Mouse (Mus musculus) heart, postnatal 14 days (tissue): Measurements from ENCODE around the gene Fcor. TPM values are rescaled to one million over a fixed set of nuclear protein-coding genes. Genes with fewer than 3 reads are reported as not detected.

Source experiments
- DNase-seq, 2 experiments: peaks; one replicate each; pipeline ENCODE4 v3.0.0; 2021 to 2022
- intact Hi-C: fragments of 180-260 bp; cut with DNase I; formaldehyde crosslinking; loops from one replicate; pipeline ENCODE4 v1.15.1; 2025
- total RNA-seq, 2 experiments: library from RNA; stranded (reverse); gene quantifications; 2 replicates each; pipeline ENCODE4 v1.2.3; 2021

Fcor gene
- total RNA-seq, 2 experiments from 2014 or later, result 0.90 to 1.5 TPM

DNA sequence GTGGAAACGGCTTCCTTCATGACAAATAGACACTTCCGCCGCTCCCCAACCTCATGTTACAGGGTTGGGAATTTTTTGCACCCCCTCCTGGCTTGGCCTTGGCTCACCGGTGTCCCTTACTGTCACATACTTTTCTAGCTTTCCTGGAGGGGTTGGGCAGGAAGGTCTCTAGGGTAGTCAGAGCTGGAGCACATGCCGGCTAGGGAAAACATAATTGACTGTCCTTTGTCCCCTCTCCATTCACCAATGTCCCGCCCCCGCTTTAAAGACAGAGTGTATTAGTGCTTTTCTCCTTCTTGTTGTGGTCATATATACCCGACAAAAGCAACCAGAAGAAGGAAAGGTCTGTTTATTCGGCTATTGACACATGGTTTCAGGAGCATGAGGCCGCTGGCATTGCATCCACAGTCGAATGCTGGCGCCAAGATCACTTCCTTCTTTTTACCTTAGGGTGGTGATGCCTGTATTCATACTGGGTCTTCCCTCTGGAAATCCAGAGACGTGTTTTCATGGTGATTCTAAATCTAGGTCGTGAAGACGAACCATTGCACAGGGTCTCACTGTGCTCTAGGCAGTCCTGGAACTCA, 4.9 kb upstream of the Fcor start:
- peak in 1 of 2 experiments; percentile 10 for DNase-seq
- intact Hi-C loops, result loop anchor here (5.0 to 10.0 kb wide), 3 partner anchors 55 to 322 kb away; partner anchors contain the start of genes A430078G23Rik, Pet100, Pex11g and Xab2

DNA sequence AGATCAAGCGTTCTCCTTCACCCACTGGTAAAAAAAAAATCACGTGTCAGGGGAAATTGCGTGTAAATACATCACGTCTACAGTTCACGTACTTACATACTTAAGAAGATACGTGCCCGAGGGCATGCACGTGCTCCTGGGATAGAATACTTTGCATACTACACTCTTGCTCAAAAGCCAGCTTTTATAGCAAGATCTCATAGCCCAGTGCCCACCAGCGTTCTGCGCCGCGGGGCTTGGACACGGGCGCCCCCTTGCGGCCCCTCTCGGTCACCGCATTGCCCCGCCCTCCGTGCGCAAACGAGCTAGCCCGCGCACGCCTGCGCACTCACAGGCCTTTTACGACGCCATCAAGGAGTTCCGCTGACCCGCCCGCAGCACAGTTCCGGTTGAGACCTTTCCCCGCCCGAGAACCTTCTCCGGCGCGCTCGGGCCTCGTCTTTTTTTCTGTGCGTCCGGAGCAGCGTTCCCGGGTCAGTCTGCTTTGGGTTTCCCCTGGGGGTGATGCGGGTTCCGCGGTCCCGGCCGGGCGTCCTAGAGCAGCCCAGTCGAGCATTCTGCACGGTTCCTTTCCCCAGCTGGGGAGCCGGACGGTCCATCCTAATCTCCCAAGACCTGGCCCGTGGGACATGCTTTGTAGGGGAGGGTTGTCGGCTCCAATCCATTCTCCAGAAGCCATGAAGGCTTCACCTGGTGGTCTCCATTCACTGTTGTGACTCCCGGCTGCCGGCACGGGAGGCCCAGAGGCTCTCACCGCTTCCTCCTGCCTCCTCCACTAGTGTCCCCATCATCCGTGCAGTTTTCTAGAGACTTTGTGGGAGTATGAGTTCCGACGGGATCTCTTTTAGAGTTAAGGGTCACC, 4.2 kb upstream of the Fcor start, which contains the start of gene Trappc5:
Gene Trappc5 (plus strand): TSS at position 169 of the 862 bp plus-strand sequence.
- intact Hi-C loops, result loop anchor here (5.0 to 10.0 kb wide), 3 partner anchors 54 to 322 kb away; partner anchors contain the start of genes A430078G23Rik, Pet100, Pex11g and Xab2

DNA sequence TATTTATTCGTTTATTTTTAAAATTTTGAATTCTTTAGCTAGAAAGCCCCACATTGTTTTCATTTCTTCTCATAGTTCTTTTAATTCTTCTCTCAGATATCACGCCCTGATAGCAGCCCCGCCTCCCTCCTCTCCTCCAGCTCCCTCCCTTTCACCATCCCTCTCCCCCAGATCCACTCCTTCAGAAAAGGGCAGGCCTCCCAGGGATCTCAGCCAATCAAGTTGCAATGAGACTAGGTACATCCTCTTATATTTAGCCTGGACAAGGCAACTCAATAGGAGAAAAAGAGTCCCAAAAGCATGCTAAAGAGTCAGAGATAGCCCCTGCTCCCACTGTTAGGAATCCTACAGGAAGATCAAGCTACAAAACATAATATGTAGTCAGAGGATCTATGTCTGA, 2.5 kb upstream of the Fcor start:
- intact Hi-C loops, result loop anchor here (5.0 to 10.0 kb wide), 3 partner anchors 52 to 320 kb away; partner anchors contain the start of genes A430078G23Rik, Pet100, Pex11g and Xab2
- no peak for DNase-seq

More for the DNA sequence above, 4.2 kb upstream of the Fcor start, which contains the start of gene Trappc5:
- DNase-seq, result peak; percentile 94 to 96

DNA sequence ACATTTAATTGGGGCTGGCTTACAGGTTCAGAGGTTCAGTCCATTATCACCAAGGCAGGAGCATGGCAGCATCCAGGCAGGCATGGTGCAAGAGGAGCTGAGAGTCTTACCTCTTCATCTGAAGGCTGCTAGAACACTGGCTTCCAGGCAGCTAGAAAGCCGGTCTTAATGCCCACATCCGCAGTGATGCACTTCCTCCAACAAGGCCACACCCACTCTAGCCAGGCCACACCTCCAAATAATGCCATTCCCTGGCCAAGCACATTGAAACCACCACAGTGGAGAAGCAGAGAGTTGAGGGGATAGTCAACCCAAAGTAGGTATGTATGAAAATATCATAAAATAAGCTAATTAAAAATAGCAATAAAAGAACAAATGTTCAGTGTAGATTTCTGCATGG, 1.8 kb downstream of the Fcor start:
- intact Hi-C loops, result loop anchor here (10.0 kb wide), 2 partner anchors 206 to 316 kb away; partner anchors contain the start of genes A430078G23Rik and Pex11g
- DNase-seq, result no peak

DNA sequence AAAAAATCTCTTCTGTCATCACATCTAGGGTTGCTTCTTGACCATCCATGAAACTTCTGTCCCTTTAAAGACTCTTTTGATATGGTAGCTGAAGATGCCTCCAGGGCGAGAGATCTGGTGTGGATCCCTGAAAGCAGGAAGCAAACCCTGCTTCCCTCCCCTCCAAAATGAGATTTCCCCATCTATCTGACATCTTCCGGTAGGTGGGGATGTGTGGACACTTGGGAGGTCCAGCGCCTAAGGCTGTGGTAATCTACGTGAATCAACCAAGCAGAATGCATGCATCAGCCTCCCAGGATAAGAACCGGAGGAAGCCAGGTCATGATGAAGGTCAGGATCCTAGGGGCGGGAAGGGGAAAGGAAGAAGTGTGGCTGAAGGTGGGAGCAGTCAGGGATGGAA, 6.7 kb downstream of the Fcor start, which contains the start of gene Mcemp1:
Gene Mcemp1 (plus strand): TSS at position 248 of the 400 bp plus-strand sequence.
- intact Hi-C loops, result no loop called here
- DNase-seq, result no peak

DNA sequence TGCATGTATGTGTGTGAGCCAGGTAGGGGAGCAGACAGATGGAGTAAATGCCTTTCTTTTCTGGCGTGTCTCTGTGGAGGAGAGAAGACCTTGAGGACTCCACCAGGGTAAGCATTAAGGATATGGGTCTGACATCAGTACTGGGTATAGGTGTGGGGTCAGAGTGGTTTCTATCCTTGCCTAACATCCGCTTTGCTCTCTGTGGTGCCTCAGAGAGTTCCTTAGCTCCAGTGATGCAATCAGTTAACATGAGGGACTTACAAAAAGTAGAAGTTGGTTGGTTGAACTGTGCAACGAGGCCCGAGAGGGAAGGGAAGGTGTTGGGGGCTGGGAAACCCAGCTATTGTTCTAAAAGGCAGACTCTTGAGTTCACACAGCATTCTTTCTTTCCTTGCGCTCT, 7.8 kb downstream of the Fcor start:
- DNase-seq, result no peak
- intact Hi-C loops, result no loop called here

DNA sequence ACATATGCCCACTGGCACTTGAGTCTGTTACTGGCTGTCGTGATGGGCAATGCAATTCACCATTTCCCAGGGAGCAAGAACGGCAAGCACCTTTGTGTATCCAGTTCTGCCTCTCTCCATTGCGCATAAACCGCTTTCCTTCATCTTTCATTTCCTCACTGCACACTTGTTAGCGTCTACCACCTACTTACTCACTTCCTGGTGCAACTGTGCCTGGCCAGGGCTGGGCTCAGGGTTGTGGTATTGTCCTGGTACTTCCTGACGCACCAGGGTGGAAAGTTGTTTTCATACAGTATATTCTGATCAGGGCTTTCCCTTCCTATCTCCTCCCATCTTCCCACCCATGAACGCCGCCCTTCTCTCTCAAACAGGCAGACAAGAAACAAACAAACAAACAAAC, 11.3 kb downstream of the Fcor start:
- intact Hi-C loops, result no loop called here
- DNase-seq, result no peak

DNA sequence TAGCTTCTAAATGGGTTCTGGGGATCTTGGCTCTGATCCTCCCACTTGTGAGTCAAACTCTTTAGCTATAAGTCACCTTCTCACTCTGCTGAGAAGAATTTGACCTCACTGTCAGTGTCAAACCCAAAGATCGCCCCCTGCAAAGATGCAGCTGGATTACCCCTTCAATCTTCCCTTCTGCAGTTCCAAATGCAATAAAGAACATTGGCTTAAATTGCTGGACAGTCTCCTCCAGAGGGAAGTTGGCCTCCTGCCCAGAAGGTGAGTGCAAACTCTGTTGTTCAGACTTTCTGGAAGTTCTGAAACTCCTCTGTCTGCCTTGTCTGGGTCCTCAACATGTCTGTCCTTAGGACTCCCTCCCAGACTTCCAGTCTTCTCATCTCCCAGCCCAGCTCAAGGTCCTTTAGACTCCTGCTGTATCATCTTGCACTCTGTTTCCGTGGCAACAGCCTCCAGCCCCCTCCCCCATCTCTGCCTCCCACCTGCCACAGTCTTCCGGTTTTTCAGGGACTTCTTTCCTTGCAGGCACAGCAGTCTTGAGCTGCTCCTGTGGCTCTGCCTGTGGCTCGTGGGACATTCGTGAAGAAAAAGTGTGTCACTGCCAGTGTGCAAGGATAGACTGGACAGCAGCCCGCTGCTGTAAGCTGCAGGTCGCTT, 15.3 kb downstream of the Fcor start:
- DNase-seq, result no peak
- intact Hi-C loops, result no loop called here

DNA sequence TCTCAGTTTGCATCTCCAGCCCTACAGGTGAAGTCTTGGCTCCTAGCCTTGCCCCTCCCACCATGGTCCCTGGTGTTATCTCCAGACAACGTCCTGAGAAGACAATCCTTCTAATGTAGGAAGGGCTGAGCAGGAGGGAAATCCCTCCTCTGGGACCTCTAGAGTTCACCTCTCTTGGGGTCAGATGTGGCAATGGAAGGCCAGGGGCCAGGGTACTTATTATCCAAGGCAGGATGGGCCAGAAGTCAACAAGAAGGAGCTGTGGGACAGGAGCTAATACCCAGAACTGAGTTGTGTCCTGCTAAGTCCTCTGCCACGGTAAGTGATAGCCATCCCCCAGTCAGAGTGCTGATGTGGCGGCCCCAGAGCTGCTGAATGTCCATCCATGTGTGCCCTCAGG, 16.6 kb downstream of the Fcor start, which contains the start of gene Retn:
Gene Retn (plus strand): TSS at position 245 of the 400 bp plus-strand sequence.
- intact Hi-C loops, result no loop called here

DNA sequence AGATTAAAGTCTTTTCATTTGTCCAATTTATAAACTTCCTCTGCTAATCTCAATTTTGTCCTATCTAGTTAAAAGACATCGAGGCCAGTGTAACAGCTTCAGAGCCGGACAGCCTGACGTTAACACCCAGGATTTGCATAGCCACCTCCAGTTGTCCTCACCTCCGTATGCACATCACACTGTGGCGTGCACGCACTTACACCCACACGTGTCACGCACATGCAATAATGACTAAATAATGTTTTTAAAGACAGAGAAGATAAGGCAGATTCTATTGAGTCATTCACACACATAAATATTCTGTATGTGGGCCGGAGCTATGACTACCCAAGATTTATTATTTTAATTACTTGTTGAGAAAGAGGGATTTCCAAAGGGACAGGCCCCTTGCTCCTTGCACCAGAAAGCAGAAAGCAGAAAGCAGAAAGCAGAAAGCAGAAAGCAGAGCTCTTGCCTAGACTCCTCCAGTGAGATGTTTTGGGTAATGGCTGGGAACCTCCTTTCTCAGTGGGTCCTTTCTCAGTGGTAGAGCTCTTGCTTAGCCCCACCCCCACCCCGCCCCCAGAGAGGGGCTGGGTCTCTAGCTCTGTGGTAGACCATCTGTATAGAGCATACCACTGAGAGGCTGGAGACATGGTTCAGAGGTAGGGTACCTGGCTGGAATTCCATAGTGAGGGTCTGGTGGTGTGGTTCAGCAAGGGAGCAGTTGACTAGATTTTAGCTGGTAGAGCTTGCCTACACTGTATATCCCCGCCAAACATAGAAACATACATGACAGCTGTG, 17.2 kb downstream of the Fcor start:
- intact Hi-C loops, result no loop called here
- no peak for DNase-seq

More for the DNA sequence above, 16.6 kb downstream of the Fcor start, which contains the start of gene Retn:
- DNase-seq, result no peak

DNA sequence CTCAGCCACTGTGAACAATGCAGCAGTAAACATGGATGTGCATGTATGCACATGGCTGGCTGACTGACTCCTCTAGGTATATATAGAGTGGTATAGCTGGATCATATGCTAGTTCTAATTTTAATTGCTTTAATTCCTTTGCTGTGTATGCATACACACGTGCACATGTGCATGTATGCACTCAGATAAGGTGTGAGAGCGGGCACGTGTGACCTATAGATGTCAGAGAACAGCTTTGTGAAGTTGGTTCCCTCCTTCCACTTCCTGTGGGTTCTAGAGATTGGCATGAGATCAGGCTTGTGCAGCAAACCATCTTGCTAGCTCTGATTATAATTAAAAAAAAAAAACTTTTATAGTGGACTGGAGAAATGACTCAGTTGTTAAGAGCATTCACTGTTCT, 19.3 kb downstream of the Fcor start:
- no peak for DNase-seq
- intact Hi-C loops, result no loop called here

DNA sequence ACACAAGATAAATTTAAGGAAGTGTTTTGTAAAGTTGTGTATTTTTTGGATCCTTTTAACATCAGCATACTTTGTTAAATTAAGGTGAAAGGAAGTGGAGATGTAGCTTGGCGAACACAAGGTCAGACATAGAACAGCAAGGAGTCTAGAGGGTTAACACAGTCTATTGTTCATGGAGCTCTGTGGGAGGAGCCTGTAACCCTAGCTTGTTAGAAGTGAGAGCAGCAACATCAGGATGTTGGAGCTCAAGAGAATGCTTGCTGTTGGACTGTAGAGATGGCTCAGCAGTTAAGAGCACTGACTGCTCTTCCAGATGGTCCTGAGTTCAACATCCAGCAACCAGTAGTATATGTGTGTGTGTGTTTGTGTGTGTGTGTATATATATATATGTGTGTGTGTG, 23.2 kb downstream of the Fcor start:
- intact Hi-C loops, result no loop called here
- no peak for DNase-seq

DNA sequence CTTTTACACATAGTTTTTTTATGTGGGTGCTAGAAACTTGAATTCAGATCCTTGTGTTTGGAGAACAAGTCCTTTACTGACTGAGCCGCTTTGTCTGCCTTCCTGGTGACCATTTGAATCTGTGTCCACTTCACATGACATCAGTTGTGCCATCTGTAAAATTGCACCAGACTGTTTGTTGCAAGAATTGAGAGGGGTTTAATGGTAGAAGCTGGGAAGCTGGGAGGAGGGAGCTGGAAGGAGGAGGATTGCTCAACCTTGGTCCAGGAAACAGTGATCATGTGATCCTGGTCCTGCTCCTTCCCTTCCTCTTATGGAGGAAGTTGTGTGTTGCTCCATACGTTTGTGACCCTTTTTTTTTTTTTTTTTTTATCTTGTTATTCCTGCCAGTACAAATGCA, 23.9 kb downstream of the Fcor start:
- intact Hi-C loops, result no loop called here

DNA sequence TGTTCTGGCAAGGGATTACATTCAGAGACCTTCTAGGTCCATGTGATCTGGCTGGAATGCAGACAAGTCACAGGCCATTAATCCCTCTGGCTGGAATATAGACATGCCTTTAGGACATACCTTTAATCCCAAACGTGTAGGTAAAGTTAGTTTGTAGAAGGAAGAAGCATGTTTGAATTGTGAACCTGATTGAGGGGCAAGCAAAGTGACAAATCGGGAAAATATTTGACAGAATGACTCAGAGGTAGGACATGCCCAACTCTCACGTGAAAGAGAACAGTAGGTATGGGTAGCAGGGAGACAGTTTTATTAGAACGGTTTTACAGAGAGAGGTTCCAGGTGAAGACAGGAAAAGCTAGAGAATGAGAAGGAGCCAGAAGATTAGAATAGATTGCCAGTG, 24.6 kb downstream of the Fcor start:
- intact Hi-C loops, result no loop called here
- no peak for DNase-seq

More for the DNA sequence above, 23.9 kb downstream of the Fcor start:
- no peak for DNase-seq

DNA sequence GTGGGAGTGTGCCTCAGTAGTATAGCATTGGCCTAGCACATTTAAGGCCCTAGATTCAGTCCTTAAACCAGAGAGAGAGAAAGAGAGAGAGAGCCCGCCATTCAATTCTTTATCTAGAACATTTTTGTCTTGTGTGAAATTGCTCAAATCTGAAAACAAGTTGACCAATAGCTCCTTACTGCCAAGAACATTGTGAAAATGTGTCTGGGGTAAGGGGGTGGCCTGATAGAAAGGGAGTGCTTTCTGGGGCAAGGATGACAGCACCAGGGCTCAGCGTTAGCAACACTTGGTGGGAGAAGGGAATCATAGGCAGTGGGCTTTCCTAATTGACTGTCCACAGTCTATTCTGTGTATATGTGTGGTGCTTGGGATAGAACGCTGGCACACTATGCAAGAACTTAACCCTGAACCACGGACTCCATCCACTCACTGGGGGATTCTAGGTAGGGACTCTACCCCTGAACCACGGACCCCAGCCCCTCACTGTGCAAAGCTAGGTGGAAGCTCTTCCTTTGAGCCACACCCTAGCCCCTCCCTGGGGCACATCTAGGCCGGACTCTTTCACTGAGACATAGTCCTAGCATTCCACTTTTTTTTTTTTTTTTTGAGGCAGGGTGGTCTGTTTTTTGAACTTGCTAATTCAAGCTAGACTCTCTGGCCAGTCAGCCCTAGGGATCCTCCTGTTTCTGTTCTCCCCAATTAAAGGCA, 25.2 kb downstream of the Fcor start:
- no peak for DNase-seq
- intact Hi-C loops, result no loop called here

DNA sequence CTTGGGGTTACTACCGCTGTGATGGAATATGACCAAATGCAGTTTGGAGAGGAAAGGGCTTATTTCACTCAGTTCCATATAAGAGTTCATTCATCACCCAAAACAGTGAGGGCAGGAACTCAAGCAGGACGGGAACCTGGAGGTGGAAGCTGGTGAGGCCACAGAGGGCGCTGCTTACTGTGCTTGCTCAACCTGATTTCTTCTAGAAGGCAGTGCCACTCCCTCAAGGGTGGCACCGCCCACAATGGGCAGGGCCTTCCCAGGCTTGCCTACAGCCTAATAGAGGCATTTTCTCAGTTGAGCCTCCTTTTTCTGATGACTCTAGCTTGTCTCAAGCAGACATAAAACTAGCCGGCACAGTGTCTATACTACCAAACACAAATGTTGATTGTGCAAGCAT, 26.4 kb downstream of the Fcor start:
- intact Hi-C loops, result no loop called here
- DNase-seq, result peak in 1 of 2 experiments; percentile 36

DNA sequence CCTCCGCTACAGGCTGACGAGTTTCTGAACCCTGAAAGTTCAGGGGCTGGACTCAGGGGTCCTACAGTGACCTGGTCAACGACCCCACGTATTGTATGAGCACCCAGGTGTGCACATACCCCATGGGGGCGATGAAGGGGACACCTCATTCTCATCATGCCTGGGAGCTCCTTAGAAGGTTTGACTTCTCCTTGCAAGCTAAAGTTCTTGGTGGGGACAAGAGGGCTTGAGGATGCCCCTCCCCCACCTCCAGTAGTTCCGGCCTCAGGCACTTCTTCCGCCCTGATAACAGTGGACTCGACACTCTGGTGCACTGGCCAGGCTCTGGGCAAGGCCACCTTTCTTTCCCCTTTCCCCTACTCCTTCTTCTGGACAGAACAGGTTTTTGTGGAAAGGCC, 40.7 kb downstream of the Fcor start:
- DNase-seq, result no peak
- intact Hi-C loops, result no loop called here

DNA sequence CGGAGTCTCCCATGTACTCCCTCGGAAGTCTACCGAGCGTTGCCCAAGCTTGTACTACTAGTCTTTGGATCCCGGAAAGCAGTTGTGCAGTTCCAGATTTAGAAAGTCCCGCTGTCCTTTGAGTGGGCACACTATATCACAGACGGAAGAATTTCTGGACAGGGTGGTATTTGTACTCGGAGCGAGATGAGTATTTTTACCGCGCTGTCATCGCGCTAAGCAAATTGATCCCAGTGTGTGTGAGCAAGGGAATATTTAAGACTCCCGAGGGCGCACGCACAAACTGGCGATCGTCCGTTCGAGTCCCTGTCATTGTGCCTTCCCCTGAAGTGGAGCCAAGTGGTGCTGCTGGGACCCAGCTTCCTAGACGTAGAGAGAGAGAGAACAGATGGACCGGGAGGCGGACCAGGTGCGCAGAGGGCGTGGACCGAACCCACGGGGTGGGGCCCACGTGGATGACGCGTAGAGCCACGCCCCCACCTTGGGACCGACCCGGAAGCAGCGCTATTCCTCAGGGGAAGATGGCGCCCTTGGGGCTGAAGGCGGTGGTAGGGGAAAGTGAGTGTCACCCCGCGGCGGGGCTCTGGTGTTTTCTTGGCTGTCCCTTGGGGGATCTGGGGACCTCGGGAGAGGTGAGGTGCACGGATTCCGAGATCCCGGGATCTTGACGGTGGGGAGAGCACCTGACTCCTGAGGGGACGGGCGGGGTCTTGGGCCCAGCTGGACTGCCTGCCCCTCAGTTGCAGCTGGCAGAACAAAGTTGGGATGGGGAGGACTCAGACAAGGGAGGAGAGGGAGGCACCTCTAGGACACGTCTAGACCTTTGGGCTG, 41.3 kb downstream of the Fcor start, which contains the start of gene Stxbp2:
Gene Stxbp2 (plus strand): TSS at position 309 of the 831 bp plus-strand sequence.
- intact Hi-C loops, result no loop called here

More for the DNA sequence above, 41.3 kb downstream of the Fcor start, which contains the start of gene Stxbp2:
- DNase-seq, result peak; percentile 45 to 58
